13 mouse cellular contexts compared by ENCODE assay signal in genomic region chr17:4967201-4967600, GRCm38 (mm10).
"Had no signal": no experiment of that assay in that cellular context is flagged by ENCODE, and none has a peak within 500 bp of the region (broad histone marks: within the 10 kb centered on the region; RNA-seq: fewer than 3 reads in every experiment).

No protein-coding gene starts in this region.

- DNase-seq: lung, adult 18-20 months; lung, embryonic 14.5 days; lung, postnatal 10 days; lung, postnatal 4 days; midbrain, embryonic 14.5 days; retina, postnatal 1 day; right cerebral cortex, adult 18-20 months; right cerebral cortex, postnatal 25 days; right cerebral cortex, postnatal 4 days; spleen, adult 18-20 months; thymus, adult 18-20 months; thymus, postnatal 14 days; thymus, postnatal 36 days had no signal
